Mouse (Mus musculus) cerebellum, adult 2 months (tissue): ENCODE data around the gene Pskh1.

Experiments
- CTCF ChIP-seq: fragments of 200-500 bp; IDR thresholded peaks from 2 replicates; pipeline ENCODE4 v1.5.1; 2011; ENCODE audit warnings: low read depth, mild to moderate bottlenecking, control low read depth, low read length, moderate library complexity, borderline replicate concordance; ENCODE audit not compliant: insufficient read depth
- POLR2A ChIP-seq: fragments of 200-500 bp; IDR thresholded peaks from 2 replicates; pipeline ENCODE4 v1.6.1; 2011; ENCODE audit warnings: low read length, control low read depth, borderline replicate concordance; ENCODE audit not compliant: insufficient read depth

GRCm38 (mm10) chr8:105855248-105856167, 44.7 kb upstream of the Pskh1 start:
- TF ChIP-seq CTCF, result no peak
- TF ChIP-seq POLR2A, result no peak
